Mouse (Mus musculus): ENCODE measurements around the gene Thnsl2. TPM values are rescaled to one million over a fixed set of nuclear protein-coding genes. Genes with fewer than 3 reads are reported as not detected.

Gene Thnsl2
- polyA plus RNA-seq, 1 experiment from 2014 or later = 47.4 TPM

DNA sequence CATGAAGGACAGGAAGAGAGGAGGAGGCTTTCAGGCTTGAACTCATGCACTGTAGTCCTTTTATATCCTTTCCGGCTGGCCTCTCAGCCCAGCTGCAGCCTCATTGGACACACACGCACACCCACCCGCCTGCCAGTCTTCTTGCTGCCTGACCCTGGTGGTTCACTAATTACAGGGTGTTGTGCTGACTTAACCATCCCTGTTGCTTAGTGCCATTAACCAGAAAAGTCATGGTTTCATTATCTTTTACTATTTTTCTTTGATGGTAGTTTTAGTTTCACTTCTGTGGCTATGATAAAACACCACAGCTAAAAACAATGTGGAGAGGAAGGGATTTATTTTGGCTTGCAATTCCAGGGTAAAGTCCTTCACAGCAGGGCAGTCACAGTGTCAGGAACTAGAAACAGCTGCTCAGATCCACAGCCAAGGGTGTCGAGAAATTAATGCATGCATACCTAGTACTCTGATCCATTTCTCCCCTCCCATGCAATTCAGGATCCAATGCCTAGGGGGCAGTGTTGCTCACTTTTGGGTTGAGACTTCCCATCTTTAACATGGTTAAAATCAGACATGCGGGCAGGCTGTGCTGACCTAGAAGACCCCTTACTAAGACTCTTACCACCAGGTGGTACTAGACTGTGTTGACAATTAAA, 12.6 kb upstream of the Thnsl2 start:
- no peak for ATAC-seq
- Histone ChIP-seq H3K27me3 (replicated peaks) (no peaks in the 10 kb centered on the region), H3K4me3 (replicated peaks) (no peak overlapping the region), H3K4me2 (replicated peaks) (no peak overlapping the region), H3K36me3 (no peaks in the 10 kb centered on the region), H3K9ac (no peak overlapping the region), H3K9me3 (no peaks in the 10 kb centered on the region), H3K4me1 (replicated peaks) (no peaks in the 10 kb centered on the region), H3K27ac (no peak overlapping the region)
- 80% methylated on average over 5 of the region's 5 CpGs for WGBS

DNA sequence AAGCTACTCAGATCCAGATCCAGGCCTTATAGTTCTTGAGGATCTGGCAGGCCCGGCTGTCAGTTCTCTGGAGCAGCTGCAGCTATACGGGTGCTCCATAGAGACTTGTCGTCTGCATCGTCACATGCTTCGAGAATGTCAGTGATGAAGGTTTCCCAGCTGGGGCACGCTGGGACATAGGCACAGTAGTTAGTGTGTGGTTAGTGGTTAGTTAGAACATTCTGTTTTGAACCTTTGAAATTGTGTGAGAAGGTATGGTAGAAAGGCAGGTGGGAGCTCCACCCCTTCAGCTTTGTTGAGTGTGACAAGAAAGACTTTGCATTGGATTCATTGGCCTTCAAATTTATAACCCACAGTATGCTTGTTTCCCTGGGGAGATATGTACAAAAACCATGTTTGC, 10.6 kb upstream of the Thnsl2 start:
- 82% methylated on average over 6 of the region's 6 CpGs for WGBS
- ATAC-seq = no peak

DNA sequence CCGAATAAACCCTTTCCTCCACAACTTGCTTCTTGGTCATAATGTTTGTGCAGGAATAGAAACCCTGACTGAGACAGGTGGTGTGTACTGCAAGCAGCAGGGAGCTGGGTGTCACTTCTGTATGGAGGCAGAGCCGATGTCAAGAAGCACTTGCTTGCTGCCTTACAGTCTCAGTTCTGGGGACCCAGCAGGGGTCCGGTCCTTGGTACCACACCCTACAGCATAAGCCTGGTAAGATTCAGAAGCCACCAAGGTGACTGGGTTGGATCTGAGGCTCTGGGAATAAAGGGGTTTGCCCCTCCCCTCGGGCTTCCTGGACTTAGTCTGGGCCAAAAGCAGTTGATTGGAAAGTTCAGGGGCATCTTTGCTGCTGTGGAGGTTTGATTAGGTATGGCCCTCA, 9.2 kb upstream of the Thnsl2 start:
- no peaks in the 10 kb centered on the region for H3K27me3 ChIP-seq (replicated peaks)
- no peaks in the 10 kb centered on the region for H3K9me3 ChIP-seq
- no peak overlapping the region for H3K27ac ChIP-seq
- WGBS = 85% methylated on average over 4 of the region's 4 CpGs
- no peak for ATAC-seq
- no peak overlapping the region for H3K4me2 ChIP-seq (replicated peaks)
- no peaks in the 10 kb centered on the region for H3K36me3 ChIP-seq
- no peak overlapping the region for H3K4me3 ChIP-seq (replicated peaks)
- no peak overlapping the region for H3K9ac ChIP-seq
- H3K4me1 ChIP-seq (replicated peaks) = 0 out of 2 replicates have a peak, but pooled peaks cover under 1% of the 10 kb centered on the region

More for the DNA sequence above, 10.6 kb upstream of the Thnsl2 start:
- Histone ChIP-seq H3K27ac (no peak overlapping the region), H3K36me3 (no peaks in the 10 kb centered on the region), H3K4me2 (replicated peaks) (no peak overlapping the region), H3K9ac (no peak overlapping the region), H3K4me3 (replicated peaks) (no peak overlapping the region), H3K27me3 (replicated peaks) (no peaks in the 10 kb centered on the region), H3K4me1 (replicated peaks) (no peaks in the 10 kb centered on the region), H3K9me3 (no peaks in the 10 kb centered on the region)

DNA sequence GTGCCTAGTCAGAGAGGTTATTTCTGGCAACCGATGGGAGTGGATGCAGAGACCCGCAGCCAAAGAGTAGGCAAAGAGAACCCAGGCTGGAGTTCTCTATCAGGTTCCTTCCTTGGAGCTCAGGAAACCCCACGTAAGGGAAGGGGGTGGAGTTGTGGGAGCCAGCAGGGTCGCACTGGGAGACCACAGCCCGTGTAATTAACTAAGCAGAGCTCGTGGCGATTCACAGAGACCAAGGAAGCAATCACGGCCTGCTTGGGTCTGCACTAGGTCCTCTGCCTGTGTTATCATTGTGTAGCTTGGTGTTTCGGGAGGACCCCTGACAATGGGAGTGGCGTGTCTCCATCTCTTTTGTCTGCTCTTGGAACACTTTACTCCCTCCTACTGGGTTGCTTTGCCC, 6.9 kb upstream of the Thnsl2 start:
- no peaks in the 10 kb centered on the region for H3K9me3 ChIP-seq
- H3K27ac ChIP-seq = no peak overlapping the region
- H3K36me3 ChIP-seq = no peaks in the 10 kb centered on the region
- H3K4me1 ChIP-seq (replicated peaks) = peaks cover 7% of the 10 kb centered on the region; the same call in 1 of the 2 replicates
- 60% methylated on average over 10 of the region's 10 CpGs for WGBS
- no peak overlapping the region for H3K4me2 ChIP-seq (replicated peaks)
- H3K9ac ChIP-seq = no peak overlapping the region
- H3K4me3 ChIP-seq (replicated peaks) = no peak overlapping the region
- ATAC-seq = no peak
- H3K27me3 ChIP-seq (replicated peaks) = no peaks in the 10 kb centered on the region

DNA sequence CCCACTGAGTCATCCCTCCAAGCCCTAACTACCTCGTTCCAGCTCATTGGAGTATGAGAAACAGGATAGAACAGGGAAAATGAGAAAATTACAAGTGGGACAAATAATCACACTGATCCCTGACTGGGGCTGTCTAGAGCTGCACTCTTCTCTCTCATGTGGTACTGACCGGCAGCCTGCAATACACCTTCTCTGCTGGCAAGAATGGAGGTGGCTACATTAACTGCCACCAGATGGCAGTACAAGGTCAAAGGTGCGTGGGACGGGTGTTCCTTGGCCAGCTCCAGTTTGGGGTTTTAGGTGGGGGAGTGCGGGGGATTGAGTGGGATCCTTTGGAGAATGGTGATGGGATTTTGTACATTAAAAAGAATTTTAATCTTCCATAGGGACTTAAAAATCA, 5.3 kb upstream of the Thnsl2 start:
- Histone ChIP-seq H3K9me3 (no peaks in the 10 kb centered on the region), H3K4me1 (replicated peaks) (peaks cover 7% of the 10 kb centered on the region; the same call in 1 of the 2 replicates), H3K9ac (no peak overlapping the region), H3K27me3 (replicated peaks) (no peaks in the 10 kb centered on the region), H3K36me3 (no peaks in the 10 kb centered on the region), H3K4me2 (replicated peaks) (no peak overlapping the region), H3K4me3 (replicated peaks) (no peak overlapping the region), H3K27ac (no peak overlapping the region)
- peak; percentile 22 for ATAC-seq
- WGBS = 14% methylated on average over 5 of the region's 5 CpGs

DNA sequence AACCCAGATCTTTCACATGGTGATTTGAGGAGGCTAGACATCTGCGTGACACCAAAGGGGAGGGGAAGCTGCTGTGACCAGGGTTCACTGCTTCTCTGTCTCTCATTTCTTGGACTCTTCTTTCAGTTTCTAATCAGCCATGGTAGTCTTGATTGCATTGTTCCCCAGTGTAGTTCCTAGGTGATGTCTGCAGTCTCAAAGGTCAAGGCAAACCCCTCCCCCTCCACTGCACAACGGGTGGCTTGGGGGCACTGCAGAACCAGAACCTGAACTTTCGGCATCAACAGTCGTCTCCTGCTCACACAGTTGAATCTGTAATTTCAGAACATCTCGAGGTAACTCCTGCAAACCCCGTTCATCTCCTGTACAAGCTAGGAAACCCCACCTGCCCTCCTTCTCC, 4.1 kb upstream of the Thnsl2 start:
- no peaks in the 10 kb centered on the region for H3K27me3 ChIP-seq (replicated peaks)
- 57% methylated on average over 6 of the region's 6 CpGs for WGBS
- H3K4me2 ChIP-seq (replicated peaks) = no peak overlapping the region
- H3K9me3 ChIP-seq = no peaks in the 10 kb centered on the region
- no peak overlapping the region for H3K4me3 ChIP-seq (replicated peaks)
- no peak for ATAC-seq
- peaks cover 8% of the 10 kb centered on the region for H3K4me1 ChIP-seq (replicated peaks)
- no peak overlapping the region for H3K9ac ChIP-seq
- H3K27ac ChIP-seq = peak overlapping the region; percentile 37; the same call in 1 of the 2 replicates
- no peaks in the 10 kb centered on the region for H3K36me3 ChIP-seq

DNA sequence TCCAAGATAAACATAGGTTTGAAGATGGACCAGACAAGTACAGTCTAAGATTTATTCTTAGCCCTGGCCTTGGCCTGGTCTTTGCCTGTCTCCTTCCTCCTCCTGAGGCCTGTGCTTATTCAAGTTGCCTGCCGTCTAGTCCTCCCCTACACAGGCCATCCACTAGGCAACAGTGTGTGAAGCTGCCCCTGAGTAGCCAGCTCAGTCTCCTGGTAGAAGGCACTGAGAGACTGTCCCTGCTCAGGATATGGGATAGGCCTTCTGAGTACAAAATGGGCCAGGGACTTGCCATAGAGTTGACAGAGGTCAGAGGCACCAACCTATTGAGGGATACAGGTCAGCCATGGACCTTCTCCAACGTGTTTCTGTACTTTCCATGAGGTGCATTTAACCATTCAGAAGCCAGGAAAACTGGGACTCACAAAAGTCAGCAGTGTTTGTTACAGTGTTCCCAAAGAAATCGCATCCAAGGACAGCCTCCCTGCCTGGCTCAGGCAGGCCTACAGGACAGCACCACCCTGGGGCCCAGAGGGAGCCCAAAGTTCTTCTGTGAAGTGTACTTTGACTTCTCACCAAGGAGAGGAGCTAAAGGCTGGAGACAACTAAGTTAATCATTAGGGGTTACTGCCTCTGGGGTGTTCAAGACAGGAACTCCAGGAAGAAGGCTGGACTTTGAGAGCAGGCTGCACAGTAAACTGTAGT, 1.2 kb upstream of the Thnsl2 start:
- 29% methylated on average over 3 of the region's 3 CpGs for WGBS
- Histone ChIP-seq H3K9ac (no peak overlapping the region), H3K27me3 (replicated peaks) (no peaks in the 10 kb centered on the region), H3K27ac (peak overlapping the region; percentile 95), H3K4me1 (replicated peaks) (peaks cover 13% of the 10 kb centered on the region), H3K4me3 (replicated peaks) (no peak overlapping the region), H3K36me3 (no peaks in the 10 kb centered on the region), H3K4me2 (replicated peaks) (peak overlapping the region; percentile 30), H3K9me3 (no peaks in the 10 kb centered on the region)
- peak; percentile 88 for ATAC-seq

DNA sequence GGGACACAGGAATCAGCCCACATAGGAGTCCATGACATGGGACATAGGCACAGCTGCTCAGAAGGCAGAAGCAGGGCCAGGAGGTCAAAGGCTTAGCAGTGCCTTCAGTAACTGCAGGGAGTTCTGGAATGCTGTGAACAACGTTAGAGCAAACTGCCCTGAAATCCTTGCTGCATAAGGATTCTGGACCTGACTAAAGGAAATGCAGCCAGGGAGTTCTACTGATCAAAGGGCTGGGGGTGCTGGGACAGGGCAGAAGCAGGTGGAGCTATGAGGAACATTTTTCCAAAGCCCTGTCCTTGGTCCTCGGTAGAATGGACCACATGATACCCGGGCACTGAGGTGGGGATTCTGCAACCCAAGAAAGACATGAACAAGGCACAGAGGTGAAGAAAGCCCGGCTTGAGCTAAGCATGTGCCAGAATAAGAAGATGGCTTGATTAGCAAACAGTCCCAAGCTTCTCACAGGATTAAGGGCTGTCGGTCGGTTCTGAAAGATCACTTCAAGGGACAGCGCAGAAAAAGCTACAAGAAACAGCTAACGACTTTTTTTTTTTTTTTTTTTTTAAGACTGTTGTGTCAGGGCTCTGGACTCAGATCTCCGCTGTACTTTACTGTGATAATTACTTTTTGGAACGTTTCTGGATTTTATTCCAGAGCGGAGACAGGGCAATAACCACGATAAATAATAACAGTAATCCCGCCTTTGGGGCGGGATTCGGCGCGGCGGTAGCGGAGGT, 915 bp downstream of the Thnsl2 start:
- Histone ChIP-seq H3K4me2 (replicated peaks) (peak overlapping the region; percentile 87), H3K4me3 (replicated peaks) (peak overlapping the region; percentile 60), H3K36me3 (no peaks in the 10 kb centered on the region), H3K9me3 (no peaks in the 10 kb centered on the region), H3K9ac (peak overlapping the region; percentile 83), H3K4me1 (replicated peaks) (peaks cover 11% of the 10 kb centered on the region), H3K27me3 (replicated peaks) (no peaks in the 10 kb centered on the region), H3K27ac (peak overlapping the region; percentile 95)
- WGBS = 1% methylated on average over 19 of the region's 19 CpGs
- no peak for ATAC-seq

DNA sequence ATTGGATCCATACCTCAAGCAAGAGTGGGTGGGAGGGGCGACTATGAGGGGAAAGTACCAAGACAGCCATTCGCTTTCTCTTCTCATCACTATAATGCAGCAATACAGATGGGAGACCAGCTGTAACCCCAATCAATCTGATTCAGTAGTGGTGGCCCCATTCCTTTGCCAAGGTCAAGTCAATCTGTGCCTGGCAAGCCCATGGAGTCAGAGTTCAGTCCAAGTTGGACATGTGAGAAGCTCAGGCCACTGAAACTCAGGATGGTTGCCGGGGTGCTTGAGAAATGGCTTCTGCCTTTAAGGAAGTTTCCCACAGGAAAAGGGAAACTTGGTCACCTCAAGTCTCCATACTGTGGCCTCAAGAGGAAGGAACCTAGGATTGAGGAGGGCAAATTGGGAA, 9.2 kb downstream of the Thnsl2 start:
- H3K36me3 ChIP-seq = no peaks in the 10 kb centered on the region
- no peaks in the 10 kb centered on the region for H3K27me3 ChIP-seq (replicated peaks)
- H3K9ac ChIP-seq = no peak overlapping the region
- no peaks in the 10 kb centered on the region for H3K9me3 ChIP-seq
- no peak overlapping the region for H3K4me2 ChIP-seq (replicated peaks)
- H3K27ac ChIP-seq = no peak overlapping the region
- H3K4me3 ChIP-seq (replicated peaks) = no peak overlapping the region
- no peak for ATAC-seq
- H3K4me1 ChIP-seq (replicated peaks) = no peaks in the 10 kb centered on the region
- 88% methylated on average over 3 of the region's 3 CpGs for WGBS

DNA sequence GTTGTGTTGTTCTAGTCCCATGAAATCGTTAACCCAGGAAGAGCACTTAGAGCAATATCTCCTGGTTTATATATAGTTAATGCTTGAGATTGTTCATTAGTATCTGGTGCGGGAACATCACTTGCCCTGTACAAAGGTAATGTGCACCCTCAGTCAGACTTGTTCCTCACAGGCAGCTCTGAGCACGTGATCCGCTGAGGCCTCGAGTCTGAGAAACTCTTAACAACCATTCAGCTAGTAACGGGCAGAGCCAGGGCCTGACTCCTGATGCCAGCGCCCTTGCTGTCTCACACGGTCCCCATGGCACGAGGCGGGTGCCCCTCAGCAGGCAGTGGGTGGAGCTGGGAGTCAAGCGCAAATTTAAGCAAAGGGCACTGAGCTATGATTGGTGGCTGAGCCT, 10.7 kb downstream of the Thnsl2 start:
- ATAC-seq = no peak
- Histone ChIP-seq H3K36me3 (no peaks in the 10 kb centered on the region), H3K4me1 (replicated peaks) (no peaks in the 10 kb centered on the region), H3K9ac (no peak overlapping the region), H3K4me2 (replicated peaks) (no peak overlapping the region), H3K27me3 (replicated peaks) (no peaks in the 10 kb centered on the region), H3K9me3 (no peaks in the 10 kb centered on the region), H3K27ac (no peak overlapping the region), H3K4me3 (replicated peaks) (no peak overlapping the region)
- WGBS = 79% methylated on average over 11 of the region's 11 CpGs

DNA sequence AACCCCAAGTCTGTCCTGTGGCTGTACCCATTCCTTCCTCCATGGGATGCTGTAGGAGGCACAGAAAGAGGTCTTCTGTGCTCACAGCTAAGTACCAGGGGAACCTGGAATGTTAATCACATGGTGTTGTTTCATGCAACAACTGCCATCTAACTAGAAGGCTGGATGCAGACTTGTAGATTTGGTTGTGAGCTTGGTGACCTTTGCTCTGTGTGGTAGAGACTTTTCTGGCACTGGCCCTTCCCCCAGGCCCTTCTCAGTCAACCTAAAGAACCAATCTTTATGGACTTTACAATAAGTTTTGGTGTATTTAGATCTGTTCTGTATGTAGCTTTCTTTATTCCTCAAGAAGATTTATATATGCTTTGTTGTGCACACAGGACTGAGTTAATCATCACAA, 13.2 kb downstream of the Thnsl2 start:
- no peaks in the 10 kb centered on the region for H3K9me3 ChIP-seq
- H3K4me3 ChIP-seq (replicated peaks) = no peak overlapping the region
- no peaks in the 10 kb centered on the region for H3K27me3 ChIP-seq (replicated peaks)
- no peaks in the 10 kb centered on the region for H3K36me3 ChIP-seq
- no peak overlapping the region for H3K9ac ChIP-seq
- H3K4me2 ChIP-seq (replicated peaks) = no peak overlapping the region
- no peak for ATAC-seq
- H3K27ac ChIP-seq = no peak overlapping the region
- H3K4me1 ChIP-seq (replicated peaks) = no peaks in the 10 kb centered on the region

DNA sequence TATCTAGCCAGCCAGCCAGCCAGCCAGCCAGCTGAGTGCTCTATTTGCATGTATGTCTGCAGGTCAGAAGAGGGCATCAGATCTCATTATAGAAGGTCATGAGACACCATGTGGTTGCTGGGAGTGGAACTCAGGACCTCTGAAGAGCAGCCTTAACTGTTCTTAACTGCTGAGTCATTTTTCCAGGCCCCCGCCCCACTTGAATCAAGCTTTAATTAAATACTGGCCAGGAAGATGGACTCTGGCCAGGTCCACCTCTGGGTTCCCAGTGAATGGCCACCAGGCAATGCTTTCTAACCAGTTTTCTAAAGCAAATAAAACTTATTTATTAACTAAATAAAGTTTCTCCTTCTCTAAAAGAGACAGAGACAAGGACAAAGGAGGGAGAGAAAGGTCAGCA, 14.0 kb downstream of the Thnsl2 start:
- 82% methylated on average over 1 of the region's 1 CpGs for WGBS
- ATAC-seq = 0 out of 2 replicates have a peak, but pooled peaks have one; percentile 16
- H3K27ac ChIP-seq = no peak overlapping the region

More for the DNA sequence above, 14.0 kb downstream of the Thnsl2 start:
- Histone ChIP-seq H3K4me3 (replicated peaks) (no peak overlapping the region), H3K9ac (no peak overlapping the region), H3K36me3 (no peaks in the 10 kb centered on the region), H3K4me1 (replicated peaks) (no peaks in the 10 kb centered on the region), H3K27me3 (replicated peaks) (no peaks in the 10 kb centered on the region), H3K9me3 (no peaks in the 10 kb centered on the region), H3K4me2 (replicated peaks) (no peak overlapping the region)
